Mouse (Mus musculus): ENCODE results near the gene C1s2.
"Not testable (repeated sequence)": the region's sequence is repeated elsewhere in the genome, so short reads cannot be mapped to it uniquely, and the experiment has no call there.

Gene C1s2

DNA sequence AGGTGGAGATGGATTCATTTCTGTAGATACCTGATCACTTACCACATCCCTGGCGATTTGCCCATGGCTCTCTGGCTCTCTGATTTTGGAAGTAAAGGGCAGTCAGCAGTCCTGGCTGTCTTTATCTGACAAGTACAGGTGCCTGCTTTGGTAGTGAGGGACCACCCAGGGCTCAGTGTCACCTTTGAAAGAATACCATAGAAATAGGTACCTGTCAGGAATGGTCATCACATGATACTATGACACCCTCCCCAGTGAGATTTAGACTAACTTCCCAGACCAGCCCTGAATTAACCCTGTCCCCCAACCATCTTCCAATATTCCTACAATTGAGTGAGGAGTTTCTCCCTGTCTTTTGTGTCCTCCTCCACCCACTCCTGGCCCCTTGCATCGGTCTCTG, at the start of gene C1s2:
C1s2 (minus strand) TSS at position 101 of the 400 bp plus-strand sequence.
- DNase-seq (ENCODE audit: low spot score in 2 of 2), result not testable (repeated sequence)

DNA sequence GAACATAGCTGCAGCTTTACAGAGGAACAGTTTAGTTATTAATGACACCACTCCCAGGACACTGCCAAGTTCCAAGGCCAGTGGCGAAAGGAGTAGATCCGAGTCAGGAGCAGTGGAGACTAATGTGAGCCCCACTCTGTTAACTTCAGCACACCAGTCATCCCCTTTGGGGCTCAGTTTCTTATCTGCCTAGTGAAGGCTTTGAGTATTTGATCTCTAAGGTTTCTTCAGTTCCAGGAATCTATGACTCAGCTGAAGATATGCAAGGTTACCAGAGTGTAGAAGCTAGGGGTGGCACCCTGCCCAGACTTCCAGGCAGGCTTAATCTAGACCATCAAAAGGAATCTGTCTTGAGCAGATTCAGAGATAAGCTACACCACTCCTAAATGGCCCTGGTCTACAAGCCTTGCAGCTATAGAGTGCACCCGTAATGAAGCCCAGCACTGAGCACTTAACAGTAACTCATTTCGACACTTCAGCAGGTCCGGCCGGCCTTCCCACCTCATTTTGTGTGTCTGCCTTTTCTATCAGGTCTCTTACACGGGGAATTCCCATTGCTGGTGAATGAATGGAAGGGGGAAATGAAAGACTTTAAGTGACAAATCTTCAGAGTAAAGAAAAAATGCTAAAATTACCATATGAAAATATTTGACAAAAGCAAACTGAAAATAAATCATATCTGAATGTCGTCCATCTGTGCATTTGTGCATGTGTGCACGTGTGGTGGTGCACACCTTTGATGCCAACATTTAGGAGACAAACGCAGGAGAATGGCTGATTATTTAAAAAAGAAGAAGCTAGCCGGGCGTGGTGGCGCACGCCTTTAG, 47.9 kb upstream of the C1s2 start:
- DNase-seq (ENCODE audit: low spot score in 2 of 2), result peak in 1 of 2 experiments; percentile 39

DNA sequence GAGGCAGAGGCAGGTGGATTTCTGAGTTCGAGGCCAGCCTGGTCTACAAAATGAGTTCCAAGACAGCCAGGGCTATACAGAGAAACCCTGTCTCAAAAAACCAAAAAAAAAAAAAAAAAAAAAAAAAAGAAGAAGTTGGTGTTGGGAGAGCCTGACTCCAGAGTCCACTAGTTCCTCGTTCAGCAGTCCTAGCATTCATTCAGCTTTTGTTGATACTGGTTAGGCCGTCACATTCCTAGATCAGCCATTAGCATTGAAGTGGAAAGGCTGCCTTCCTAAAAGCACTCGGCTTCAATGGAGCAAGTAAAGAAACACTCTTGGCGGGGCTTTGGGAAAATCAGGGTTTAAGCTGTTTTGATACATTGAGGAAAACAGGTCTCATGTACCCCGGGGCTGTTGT, 46.4 kb upstream of the C1s2 start:
- not testable (repeated sequence) for DNase-seq (ENCODE audit: low spot score in 2 of 2)

DNA sequence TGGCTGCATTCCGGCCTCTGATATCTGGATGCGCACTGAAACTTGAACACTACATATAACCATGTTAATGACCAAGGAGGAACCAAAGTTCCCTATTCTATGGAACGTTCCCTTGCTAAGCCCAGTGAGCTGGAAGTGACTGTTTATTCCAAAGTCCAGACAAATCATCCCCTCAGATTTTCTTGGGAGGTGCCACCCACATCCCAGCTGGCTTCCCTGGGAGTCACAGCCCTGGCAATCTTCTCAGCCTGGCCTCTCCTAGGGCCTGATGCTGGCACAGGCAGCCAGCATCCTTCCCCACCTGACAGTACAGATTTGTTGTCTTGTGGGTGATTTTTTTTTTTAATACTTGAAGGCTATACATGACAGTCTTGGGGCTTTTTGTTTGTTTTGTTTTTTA, 43.6 kb upstream of the C1s2 start:
- DNase-seq (ENCODE audit: low spot score in 2 of 2), result no peak

DNA sequence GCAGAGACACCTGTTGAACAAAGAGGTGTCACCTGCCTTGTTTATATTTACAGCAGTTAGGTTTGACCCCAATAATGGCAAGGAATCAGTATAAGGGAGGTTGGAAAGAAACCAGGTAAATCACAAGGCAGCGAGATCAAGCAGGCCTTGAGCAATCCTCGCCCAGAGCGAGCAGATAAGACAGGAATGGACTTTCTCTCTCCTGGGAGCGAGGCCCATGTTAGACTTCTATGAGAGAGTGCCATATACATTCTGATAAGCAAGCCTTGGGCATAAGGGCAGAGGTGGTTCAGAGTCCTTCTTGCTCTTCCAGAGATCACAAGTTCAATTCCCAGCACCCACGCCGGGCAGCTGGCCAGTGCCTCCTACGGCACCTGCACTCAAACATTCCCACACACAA, 42.9 kb upstream of the C1s2 start:
- DNase-seq (ENCODE audit: low spot score in 2 of 2), result no peak

DNA sequence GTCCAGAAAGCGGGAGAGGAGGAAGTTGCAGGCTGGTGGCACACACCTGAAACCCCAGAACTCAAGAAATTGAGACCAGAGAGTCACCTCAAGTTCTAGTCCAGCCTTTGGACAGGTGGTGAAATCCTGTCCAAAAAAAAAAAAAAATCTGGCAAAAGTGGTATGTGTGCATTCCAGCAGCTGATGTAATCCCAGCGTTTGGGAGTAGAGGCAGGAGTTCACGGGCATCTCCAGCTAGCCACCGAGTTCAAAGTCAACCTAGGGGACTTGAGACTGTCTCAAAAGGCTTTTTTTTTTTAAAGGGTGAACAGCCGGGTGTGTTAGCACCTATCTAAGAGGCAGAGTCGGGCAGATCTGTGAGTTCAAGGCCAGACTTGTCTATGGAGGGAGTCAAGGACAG, 40.3 kb upstream of the C1s2 start:
- no peak for DNase-seq (ENCODE audit: low spot score in 2 of 2)

DNA sequence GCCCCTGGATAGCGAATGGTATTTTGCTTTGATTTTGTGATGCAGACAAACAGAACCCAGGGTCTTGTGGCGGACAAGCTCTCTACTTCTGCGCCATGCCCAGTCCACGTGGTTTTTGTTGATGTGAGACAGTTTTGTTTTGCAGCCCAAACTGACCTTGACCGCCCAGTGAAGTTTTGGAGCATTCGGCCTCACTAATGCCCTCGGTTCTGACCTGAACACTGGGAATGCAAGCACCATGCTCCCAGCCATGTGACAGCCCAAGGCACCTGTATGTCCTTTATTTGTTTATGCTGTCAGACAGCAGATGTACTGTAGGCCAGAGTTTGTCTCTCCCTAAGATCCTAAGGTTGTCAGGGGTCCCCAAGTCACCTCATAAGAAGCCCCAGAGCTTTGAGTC, 38.7 kb upstream of the C1s2 start:
- DNase-seq (ENCODE audit: low spot score in 2 of 2), result no peak

DNA sequence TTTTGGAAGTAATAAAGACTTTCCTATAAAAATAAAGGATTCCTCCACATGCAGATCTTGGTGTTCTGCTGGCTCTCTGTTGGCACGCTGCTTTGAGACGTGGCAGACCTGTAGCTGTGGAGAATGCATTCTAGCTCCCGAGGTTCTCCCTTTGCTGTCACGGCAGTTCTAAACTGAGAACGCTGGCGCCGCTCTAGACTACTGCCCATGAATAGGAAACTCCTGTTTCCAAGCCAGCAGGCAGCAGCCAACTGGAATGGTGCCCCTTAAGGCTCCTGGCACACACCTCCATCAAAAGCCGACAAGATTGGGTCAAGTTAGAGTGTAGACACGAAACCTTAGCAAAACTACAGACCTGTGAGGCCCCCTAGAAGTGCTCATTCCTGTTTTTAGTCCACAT, 37.7 kb upstream of the C1s2 start:
- peak; percentile 28 to 45 for DNase-seq (ENCODE audit: low spot score in 2 of 2)

DNA sequence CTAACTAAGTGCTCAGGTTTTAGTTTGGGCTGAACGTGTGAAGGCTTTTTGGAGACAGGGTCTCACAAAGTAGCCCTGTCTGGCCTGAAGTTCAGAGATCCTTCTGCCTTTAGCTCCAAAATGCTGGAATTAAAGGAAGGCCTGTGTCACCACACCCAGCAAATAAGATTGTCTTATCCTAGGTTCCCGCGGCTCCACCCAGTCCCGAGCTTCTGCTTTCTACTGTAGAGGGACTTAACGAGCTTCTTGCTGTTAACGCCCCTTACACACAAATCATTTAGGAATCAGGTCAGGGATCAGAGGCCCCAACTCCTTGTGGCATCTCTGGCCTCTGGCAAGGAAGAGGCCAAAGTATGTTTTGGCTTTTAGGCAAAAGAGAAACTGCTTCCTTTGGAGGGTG, 36.2 kb upstream of the C1s2 start:
- DNase-seq (ENCODE audit: low spot score in 2 of 2), result no peak

DNA sequence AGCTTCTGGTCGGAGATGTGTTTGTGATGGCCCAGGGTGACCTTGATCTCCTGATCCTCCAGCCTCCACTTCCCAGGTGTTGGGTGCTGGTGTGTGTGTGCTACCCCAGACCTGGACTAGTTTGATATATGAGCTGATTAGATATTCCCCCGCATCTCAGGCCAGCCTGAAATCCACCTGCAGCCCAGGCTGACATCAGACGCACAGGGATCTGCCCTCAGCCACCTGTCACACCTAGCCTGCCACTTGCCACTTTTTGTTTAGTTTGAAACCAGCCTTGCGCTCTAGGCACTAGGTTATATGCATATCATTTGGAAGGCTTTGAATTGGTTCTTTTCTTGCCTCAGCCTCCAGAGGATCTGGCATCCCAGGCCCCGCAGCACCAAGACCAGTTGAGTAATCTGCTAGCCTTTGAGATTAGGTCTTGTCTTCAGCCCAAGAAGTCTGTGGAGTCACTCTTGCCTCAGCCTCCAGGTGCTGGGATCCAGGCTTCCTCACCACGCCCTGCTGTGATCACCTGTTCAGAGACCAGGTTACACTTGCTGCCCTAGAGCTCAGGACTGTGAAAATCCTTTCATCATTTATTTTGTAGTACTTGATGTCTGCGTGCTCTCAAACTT, 34.5 kb upstream of the C1s2 start:
- DNase-seq (ENCODE audit: low spot score in 2 of 2), result no peak

DNA sequence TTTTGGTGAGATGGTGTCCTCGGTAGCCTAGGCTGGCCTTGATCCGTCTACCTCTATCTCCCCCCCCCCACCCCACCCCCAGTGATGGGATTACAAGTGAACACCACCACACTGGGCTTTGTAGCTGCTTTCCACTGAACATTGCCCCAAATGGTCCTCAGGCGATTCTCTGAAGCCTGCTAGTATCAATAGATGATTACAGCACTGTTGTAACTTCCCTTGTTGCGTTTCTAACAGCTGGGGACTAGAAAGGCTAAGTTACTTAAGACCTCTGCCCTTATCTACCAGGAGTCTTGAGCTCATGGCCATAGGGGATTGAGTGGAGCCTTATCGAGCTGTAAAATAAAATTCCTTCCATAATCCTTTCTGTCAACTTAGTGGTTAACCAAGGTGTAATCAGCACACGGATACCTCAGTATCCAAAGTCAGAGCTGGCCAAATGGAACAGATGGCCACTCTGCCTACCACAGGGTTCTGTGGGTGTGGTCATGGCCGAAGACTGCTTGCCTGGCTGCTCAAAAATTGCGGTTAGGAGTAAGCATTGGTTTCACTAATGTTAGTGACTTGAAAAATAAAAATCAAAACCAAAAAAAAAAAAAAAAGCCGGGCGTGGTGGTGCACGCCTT, 33.5 kb upstream of the C1s2 start:
- no peak for DNase-seq (ENCODE audit: low spot score in 2 of 2)

DNA sequence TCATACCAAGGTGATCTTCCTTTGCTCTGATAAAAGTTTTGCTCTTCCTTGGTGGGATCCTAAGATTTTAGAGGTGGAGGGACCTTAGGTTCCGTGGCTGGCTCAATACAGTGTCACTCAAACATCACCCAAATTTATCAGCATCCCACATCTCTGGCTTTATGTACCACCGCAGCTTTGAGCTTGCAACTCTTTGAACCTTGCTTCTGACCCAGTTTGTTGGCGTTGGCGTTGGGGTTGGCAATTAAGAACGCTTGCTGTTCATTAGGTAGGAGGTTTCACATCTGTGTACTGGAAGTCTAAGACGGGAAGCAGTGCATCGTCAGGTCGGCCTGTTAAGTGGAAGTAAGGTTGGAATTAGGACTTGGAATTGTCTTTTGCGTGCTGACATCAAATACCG, 29.1 kb upstream of the C1s2 start:
- no peak for DNase-seq (ENCODE audit: low spot score in 2 of 2)

DNA sequence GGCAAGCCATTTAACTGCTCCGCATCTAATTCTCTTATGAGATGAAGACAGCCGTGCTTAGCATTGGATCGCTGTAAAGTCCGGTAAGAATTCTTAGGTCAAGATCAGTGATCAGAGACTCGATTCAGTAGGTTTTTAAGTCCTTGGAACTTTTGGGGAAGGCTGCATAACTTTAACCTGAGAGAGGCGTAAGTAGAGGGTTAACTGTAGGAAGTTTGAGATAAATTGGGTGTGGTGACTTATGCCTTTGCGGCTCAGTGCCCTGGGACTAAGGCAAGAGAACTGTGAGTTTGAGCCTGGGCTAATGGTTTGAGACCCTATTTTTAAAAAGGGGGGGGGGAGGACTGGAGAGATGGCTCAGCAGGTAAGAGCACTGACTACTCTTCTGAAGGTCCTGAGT, 28.4 kb upstream of the C1s2 start:
- DNase-seq (ENCODE audit: low spot score in 2 of 2), result no peak

DNA sequence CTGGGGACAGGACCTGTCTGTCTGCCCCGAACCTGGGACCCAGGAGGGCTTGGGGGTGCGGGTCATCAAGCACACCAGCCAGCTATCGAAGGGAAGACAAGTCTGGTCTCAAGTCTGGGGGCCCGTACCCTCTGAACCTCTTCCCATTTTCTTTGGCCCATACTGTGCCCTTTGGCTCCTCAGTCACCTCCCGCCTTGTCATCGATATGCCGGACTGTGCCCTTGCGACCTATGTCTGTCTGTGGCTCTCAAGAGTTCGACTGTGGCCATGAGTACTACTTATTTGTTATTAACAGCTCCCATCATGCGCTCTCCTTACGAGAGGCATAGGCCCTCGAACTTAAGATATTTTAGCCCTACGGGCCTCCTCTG, 27.5 kb upstream of the C1s2 start:
- no peak for DNase-seq (ENCODE audit: low spot score in 2 of 2)

DNA sequence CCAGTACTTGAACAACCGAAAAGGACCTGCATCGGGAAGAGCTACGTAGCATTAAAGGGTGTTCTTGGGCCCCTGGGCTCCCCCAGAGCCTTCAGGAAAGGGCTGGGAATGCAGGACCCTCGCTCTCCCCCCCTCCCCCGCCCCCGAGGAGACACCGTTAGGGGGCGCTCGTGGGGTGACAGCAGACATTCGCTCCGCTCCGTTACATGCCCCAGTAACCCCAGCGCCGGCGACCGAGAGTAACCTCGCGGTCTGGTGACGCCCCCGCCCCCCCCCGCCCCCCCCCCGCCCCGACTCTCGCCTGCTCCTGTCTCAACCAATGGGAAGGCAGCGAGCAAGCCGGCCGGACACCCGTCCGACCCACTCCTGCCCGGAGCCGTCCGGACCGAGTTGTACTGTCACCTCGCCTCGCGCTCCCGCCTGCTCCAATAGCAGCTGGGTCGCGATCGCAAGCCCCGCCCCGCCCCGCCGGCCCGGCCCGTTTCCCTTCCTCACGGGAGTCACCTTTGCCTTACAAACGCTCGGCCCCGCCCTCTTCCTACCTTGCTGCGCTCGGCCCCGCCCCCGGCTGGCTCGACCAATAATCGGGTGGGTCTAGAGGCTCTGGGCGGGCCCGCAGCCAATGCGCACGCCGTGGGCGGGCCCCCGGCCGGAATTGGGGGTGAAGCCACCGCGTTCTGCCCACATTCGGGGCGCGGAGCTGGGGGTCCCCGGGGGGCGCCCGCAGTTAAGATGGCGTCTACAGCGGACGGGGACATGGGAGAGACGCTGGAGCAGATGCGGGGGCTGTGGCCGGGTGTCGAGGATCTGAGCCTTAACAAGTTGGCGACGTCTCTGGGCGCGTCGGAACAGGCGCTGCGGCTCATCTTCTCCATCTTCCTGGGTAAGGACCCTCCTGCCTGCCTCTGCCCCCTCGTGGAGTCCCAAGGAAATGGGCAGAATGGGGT, 26.9 kb upstream of the C1s2 start, which contains the start of gene Lpcat3:
Lpcat3 (plus strand) TSS at position 551 of the 947 bp plus-strand sequence.
- DNase-seq (ENCODE audit: low spot score in 2 of 2), result peak; percentile 97 to 99

DNA sequence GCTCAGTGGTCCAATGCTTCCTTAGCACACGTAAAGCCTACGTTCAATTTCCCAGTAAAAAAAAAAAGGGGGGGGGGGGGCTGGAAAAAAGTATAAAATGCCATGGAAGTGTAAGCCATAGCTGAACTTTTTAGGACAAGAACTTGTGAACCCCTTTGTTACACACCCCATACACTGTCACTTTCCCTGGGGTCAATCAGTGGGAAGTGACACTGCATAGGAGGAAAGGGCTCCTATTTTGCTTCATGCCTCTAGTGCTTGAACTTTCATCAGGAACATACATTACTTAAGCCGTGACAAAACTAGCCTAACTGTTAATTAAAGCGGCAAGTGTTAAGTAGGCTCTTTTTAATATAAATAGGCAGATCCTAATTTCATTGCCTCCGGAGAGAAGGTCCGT, 26.1 kb upstream of the C1s2 start:
- DNase-seq (ENCODE audit: low spot score in 2 of 2), result no peak

DNA sequence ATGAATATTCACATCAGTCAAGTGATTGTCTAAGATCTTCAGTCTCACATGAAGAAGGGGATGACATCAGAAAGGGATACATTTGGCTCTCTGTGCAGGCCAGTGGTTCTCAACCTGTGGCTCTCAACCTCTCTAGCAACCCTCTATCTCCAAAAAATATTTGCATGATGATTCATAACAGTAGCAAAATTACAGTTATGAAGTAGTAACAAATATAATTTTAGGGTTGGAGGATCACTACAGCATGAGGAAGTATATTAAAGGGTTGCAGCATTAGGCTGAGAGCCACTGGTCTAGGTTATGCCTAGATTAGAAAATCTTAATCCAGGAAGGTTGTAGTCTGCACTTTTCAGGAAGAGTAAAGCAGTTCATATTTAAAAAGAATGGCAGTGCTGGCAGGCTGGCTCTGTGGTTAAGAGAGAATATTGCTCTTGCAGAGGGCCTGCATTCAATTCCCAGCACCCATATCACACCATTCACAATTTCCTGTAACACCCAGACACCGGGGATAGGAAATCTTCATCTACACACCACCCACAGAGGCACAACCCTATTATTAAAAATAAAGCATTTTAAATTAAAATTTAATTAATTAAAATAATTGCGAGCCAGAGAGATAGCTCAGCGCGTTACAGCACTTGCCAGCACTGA, 25.4 kb upstream of the C1s2 start:
- DNase-seq (ENCODE audit: low spot score in 2 of 2), result no peak

DNA sequence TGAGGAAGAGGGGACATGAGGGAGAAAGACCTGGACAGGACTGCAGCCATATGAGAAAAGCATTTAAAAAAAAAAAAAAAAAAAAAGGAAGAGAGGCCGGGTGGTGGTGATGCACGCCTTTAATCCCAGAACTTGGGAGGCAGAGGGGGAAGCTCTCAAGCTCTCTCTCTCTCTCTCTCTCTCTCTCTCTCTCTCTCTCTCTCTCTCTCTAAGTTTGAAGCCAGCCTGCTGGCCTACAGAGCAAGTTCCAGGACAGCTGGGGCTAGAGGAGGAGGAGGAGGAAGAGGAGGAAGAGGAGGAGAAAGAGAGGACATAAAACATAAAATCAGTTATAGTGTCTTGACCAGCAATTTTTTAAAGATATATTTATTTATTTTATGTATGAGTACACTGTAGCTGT, 22.2 kb upstream of the C1s2 start:
- DNase-seq (ENCODE audit: low spot score in 2 of 2), result no peak

DNA sequence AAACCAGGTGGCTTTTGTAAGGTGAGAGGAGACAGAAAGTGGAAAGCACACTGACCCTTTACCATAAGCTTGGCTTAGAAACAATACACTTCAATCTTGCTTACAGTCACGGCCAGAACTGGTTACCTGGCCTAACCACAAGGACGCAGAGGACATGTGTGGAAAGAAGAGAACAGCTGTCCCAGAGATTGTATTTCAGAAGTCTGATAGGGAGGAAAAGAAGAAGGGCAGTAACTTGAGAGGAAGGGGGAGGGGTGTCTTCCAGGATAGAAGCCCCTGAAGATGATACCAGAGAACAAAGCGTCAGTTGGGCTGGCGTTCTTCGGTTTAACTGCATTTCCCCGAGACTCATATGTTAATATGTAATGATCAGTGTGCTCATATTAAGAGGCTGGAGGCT, 20.0 kb upstream of the C1s2 start:
- no peak for DNase-seq (ENCODE audit: low spot score in 2 of 2)

DNA sequence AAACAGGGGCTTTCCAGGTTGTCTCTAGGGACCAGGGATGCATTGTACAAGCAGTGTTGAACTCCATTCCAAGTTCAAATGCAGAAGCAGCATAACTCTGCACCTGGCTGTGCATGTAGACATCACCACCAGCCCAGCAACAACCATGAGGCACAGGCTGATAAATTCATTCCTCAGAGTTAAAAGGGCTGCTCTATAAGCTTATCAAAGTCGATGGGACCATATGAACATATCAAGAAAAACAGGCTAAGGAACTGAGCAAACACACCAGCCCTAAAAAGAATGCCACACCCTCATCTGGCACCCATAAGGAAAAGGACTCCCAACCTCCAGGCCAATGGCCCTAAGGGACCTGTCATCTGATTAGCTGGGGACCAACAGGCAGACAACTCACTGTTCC, 10.5 kb upstream of the C1s2 start:
- no peak for DNase-seq (ENCODE audit: low spot score in 2 of 2)

DNA sequence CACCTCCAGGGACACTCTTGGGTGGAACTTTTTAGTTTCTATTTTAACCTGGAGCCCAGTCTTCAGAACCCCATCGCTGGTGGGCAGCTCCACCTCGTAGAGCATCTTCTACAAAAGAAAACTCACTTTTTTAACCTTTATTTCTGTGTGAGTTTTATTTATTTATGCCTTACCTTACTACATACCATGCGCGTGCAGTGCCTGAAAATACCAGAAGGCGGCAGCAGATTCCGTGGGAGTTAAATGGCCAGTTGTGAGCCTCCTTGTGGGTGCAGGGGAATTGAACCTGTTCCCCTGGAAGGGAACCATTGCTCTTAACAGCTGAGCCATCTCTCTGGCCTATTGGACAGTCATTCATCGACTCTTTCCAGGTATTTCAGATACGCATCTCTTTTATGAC, 5.1 kb upstream of the C1s2 start:
- peak in 1 of 2 experiments; percentile 32 for DNase-seq (ENCODE audit: low spot score in 2 of 2)
